Mouse (Mus musculus) kidney, embryonic 16.5 days (tissue): ENCODE data around the gene Bcas3. TPM values are rescaled to one million over a fixed set of nuclear protein-coding genes. Genes with fewer than 3 reads are reported as not detected.
A peak's percentile ranks its signal among the peaks of the same experiment; 100 is the strongest.

ENCODE experiments used
- ATAC-seq: fragments of 200-750 bp; cut with Nextera tagmentation; 2 replicates; pipeline ENCODE4 v1.8.0; 2017; ENCODE audit warnings: moderate TSS enrichment; ENCODE audit not compliant: low FRiP score, low TSS enrichment
- H3K27ac ChIP-seq: fragments of 300-500 bp; sonication (generic); 2 replicates; pipeline ENCODE4 v1.5.1; 2014; ENCODE audit warnings: low read length
- H3K27me3 ChIP-seq: fragments of 300-500 bp; sonication (generic); 2 replicates; pipeline ENCODE4 v1.6.1; 2014; ENCODE audit warnings: low read length, control low read depth, mixed read lengths; ENCODE audit not compliant: insufficient read depth
- H3K36me3 ChIP-seq: fragments of 300-500 bp; sonication (generic); 2 replicates; pipeline ENCODE4 v1.6.1; 2014; ENCODE audit warnings: low read length, control low read depth, mixed read lengths; ENCODE audit not compliant: insufficient read depth
- H3K4me1 ChIP-seq: fragments of 300-500 bp; sonication (generic); 2 replicates; pipeline ENCODE4 v1.6.1; 2014; ENCODE audit warnings: low read length, control low read depth, mixed read lengths; ENCODE audit not compliant: insufficient read depth
- H3K4me2 ChIP-seq: fragments of 300-500 bp; sonication (generic); replicated peaks from 2 replicates; pipeline ENCODE4 v1.6.1; 2014; ENCODE audit warnings: low read depth, low read length
- H3K4me3 ChIP-seq: fragments of 300-500 bp; sonication (generic); 2 replicates; pipeline ENCODE4 v1.5.1; 2014; ENCODE audit warnings: mild to moderate bottlenecking, low read length
- H3K9ac ChIP-seq: fragments of 300-500 bp; sonication (generic); replicated peaks from 2 replicates; pipeline ENCODE4 v1.6.1; 2014; ENCODE audit warnings: low read length
- H3K9me3 ChIP-seq: fragments of 300-500 bp; sonication (generic); 2 replicates; pipeline ENCODE4 v1.6.1; 2016; ENCODE audit warnings: low read length, control low read depth
- WGBS: fragments of 180-500 bp; shearing (Covaris S2); extraction: QIAGEN DNeasy Blood & Tissue Kit; methylation state at CpG from one replicate; pipeline ENCODE4 v1.1.7; 2014; 5-methylcytosine and 5-hydroxymethylcytosine counted together
- polyA plus RNA-seq: library from polyadenylated mRNA; unstranded; fragments of >200 nt; fragmentation: Nextera tagmentation; extraction: Ambion mirVana; gene quantifications from 2 replicates; pipeline ENCODE4 v1.2.1, GENCODE M21; 2015

Bcas3 gene
- polyA plus RNA-seq, 1 experiment from 2014 or later: 34.7 TPM

- H3K4me1 ChIP-seq: peaks cover 50% of the 10 kb centered on the region
- no peaks in the 10 kb centered on the region for H3K36me3 ChIP-seq
- no peak overlapping the region for H3K4me3 ChIP-seq
- 42% methylated on average over 7 of the region's 7 CpGs for WGBS
- 0 out of 2 replicates have a peak, but pooled peaks cover 2% of the 10 kb centered on the region for H3K27me3 ChIP-seq
- H3K4me2 ChIP-seq: no peak overlapping the region
- 0 out of 2 replicates have a peak, but pooled peaks have one; percentile 42 for ATAC-seq
- no peak overlapping the region for H3K27ac ChIP-seq
- no peaks in the 10 kb centered on the region for H3K9me3 ChIP-seq
- H3K9ac ChIP-seq: no peak overlapping the region
These were observed 262.5 kb downstream of the Bcas3 start for GRCm38 (mm10) chr11:85615421-85615820.

- 29% methylated on average over 2 of the region's 2 CpGs for WGBS
- no peak overlapping the region for H3K4me2 ChIP-seq
- H3K36me3 ChIP-seq: no peaks in the 10 kb centered on the region
- ATAC-seq: no peak
- H3K4me1 ChIP-seq: peaks cover 7% of the 10 kb centered on the region
- H3K4me3 ChIP-seq: no peak overlapping the region
- H3K27me3 ChIP-seq: no peaks in the 10 kb centered on the region
- no peak overlapping the region for H3K27ac ChIP-seq
- no peak overlapping the region for H3K9ac ChIP-seq
- no peaks in the 10 kb centered on the region for H3K9me3 ChIP-seq
These were observed 268.5 kb downstream of the Bcas3 start for GRCm38 (mm10) chr11:85621486-85621885.

GRCm38 (mm10) chr11:85621994-85622393, 269.0 kb downstream of the Bcas3 start:
- WGBS: 88% methylated on average over 8 of the region's 8 CpGs
- peaks cover 7% of the 10 kb centered on the region for H3K4me1 ChIP-seq
- H3K36me3 ChIP-seq: no peaks in the 10 kb centered on the region
- ATAC-seq: no peak
- no peak overlapping the region for H3K4me2 ChIP-seq
- H3K27ac ChIP-seq: no peak overlapping the region
- no peak overlapping the region for H3K9ac ChIP-seq
- no peaks in the 10 kb centered on the region for H3K9me3 ChIP-seq
- no peak overlapping the region for H3K4me3 ChIP-seq
- no peaks in the 10 kb centered on the region for H3K27me3 ChIP-seq

- 69% methylated on average over 5 of the region's 5 CpGs for WGBS
- Histone ChIP-seq H3K9me3 (no peaks in the 10 kb centered on the region), H3K4me1 (peaks cover 17% of the 10 kb centered on the region), H3K9ac (no peak overlapping the region), H3K36me3 (no peaks in the 10 kb centered on the region), H3K4me3 (no peak overlapping the region), H3K27me3 (no peaks in the 10 kb centered on the region), H3K4me2 (no peak overlapping the region), H3K27ac (no peak overlapping the region)
- ATAC-seq: no peak
These were observed 272.2 kb downstream of the Bcas3 start for GRCm38 (mm10) chr11:85625206-85625605.

DNA sequence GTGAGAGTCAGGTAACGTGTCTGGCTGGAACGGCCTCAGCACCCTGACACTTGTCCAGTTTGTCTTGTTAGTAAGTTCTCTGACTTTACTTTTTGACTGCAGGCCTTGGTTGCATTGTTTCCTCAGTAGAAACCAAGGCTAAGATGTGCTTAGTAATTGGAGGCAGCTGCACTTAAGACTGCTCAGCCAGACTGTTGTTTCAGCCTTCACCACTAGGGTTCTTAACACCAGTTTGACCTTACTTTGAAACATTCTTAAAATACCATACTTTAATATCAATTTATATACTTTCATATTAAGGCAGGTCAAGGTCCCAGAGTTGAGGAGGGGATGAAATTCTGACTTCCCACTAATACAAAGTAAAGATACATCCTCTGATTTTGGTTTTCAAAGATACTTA, 273.9 kb downstream of the Bcas3 start:
- Histone ChIP-seq H3K36me3 (no peaks in the 10 kb centered on the region), H3K4me3 (no peak overlapping the region), H3K27me3 (no peaks in the 10 kb centered on the region), H3K4me2 (no peak overlapping the region), H3K9ac (no peak overlapping the region), H3K9me3 (no peaks in the 10 kb centered on the region), H3K4me1 (peaks cover 28% of the 10 kb centered on the region), H3K27ac (no peak overlapping the region)
- 77% methylated on average over 2 of the region's 2 CpGs for WGBS
- no peak for ATAC-seq

DNA sequence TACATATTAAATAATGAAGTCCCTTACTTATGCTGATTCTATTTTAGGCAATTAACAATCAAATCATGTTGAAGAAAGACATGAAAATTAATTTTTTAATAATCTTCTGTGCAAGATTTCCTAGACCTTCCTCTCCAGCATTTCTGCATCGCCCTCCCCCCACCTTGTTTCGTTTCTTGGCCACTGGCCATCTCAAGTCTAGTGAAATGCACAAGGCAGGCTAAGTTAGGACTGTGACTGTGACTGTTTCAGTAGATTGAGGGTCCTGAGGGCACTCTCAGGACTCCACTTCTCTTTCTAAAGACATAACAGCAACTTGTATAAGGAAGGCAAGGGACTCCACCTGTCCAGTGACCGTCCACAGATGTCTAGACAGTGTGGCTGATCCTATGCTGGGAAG, 274.4 kb downstream of the Bcas3 start:
- H3K27me3 ChIP-seq: no peaks in the 10 kb centered on the region
- 62% methylated on average over 3 of the region's 3 CpGs for whole genome bisulfite sequencing
- H3K9me3 ChIP-seq: no peaks in the 10 kb centered on the region
- H3K27ac ChIP-seq: peak overlapping the region; percentile 50; the same call in 1 of the 2 replicates
- H3K36me3 ChIP-seq: no peaks in the 10 kb centered on the region
- no peak overlapping the region for H3K4me2 ChIP-seq
- H3K4me1 ChIP-seq: peaks cover 33% of the 10 kb centered on the region
- H3K4me3 ChIP-seq: no peak overlapping the region
- ATAC-seq: no peak
- H3K9ac ChIP-seq: no peak overlapping the region

GRCm38 (mm10) chr11:85628303-85629063, 275.5 kb downstream of the Bcas3 start:
- 34% methylated on average over 13 of the region's 13 CpGs for WGBS
- Histone ChIP-seq H3K27me3 (no peaks in the 10 kb centered on the region), H3K4me1 (peaks cover 44% of the 10 kb centered on the region), H3K9me3 (no peaks in the 10 kb centered on the region), H3K4me3 (no peak overlapping the region), H3K27ac (peak overlapping the region; percentile 27; the same call in 1 of the 2 replicates), H3K36me3 (no peaks in the 10 kb centered on the region), H3K4me2 (no peak overlapping the region), H3K9ac (no peak overlapping the region)
- ATAC-seq: peak; percentile 62

DNA sequence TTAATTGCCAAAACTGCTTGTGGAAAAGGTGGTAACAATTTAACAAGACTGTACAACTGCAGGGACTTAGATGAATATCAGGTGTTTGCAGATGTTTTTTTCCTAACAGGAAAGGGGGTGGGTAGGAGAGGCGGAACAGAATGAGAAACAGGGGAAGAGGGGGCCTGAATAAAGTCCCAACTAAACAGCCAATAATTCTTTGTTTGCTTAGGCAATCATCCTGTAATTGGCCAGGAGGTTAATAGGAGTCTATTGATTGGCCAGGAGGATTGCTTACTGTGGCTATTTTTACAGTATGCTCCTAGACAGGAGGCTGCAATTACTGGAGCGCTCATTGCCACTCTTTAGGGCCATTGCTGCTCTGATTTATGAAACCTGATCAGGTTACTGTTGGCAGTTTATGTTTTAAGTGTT, 279.6 kb downstream of the Bcas3 start:
- Histone ChIP-seq H3K4me2 (0 out of 2 replicates have a peak overlapping the region, but pooled peaks have one; percentile 18), H3K27me3 (no peaks in the 10 kb centered on the region), H3K27ac (peak overlapping the region; percentile 80), H3K36me3 (no peaks in the 10 kb centered on the region), H3K9ac (no peak overlapping the region), H3K4me3 (no peak overlapping the region), H3K9me3 (no peaks in the 10 kb centered on the region), H3K4me1 (peaks cover 42% of the 10 kb centered on the region)
- WGBS: 20% methylated on average over 2 of the region's 2 CpGs
- peak; percentile 73 for ATAC-seq

DNA sequence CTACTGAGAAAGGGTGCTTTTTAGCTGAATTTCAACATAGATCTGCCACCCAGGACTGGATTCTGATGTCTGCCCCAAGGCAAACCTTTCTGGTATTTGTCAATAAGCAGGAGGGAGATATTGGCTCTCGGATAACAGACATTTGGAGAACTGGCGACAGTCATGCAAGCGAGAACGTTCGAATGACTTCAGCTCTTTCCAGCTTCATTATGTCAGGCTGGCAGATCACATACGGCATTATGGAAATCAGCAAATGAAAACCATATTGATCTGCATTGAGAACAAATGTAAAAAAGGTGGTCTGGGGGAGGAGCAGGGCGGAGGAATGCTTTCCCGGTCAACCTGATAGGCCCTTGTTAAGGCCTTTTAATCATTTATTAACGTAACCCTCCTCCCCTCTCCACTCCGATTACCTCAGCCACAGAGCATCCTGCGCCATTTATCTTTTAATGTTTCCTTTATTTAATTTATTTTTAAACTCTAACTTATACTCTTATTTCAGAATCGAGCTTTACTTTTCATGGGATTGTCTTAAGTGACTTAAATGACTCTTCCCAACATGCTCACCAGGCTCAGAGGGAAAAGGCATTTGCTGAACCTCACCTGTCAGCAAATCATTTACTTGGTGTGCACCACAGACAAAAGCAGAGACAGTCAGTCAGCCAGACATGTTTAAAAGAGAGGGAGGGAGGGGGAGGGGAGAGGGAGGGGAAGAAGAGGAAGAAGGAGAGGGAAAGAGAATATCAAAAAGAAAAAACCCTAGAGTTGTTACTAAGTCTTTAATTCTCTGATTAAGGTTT, 285.9 kb downstream of the Bcas3 start:
- H3K9me3 ChIP-seq: no peaks in the 10 kb centered on the region
- 56% methylated on average over 12 of the region's 12 CpGs for WGBS
- peaks cover 37% of the 10 kb centered on the region for H3K4me1 ChIP-seq
- H3K4me2 ChIP-seq: no peak overlapping the region; the same call in 1 of the 2 replicates
- no peak overlapping the region for H3K27ac ChIP-seq
- H3K9ac ChIP-seq: no peak overlapping the region
- ATAC-seq: no peak
- H3K36me3 ChIP-seq: no peaks in the 10 kb centered on the region
- no peak overlapping the region for H3K4me3 ChIP-seq
- H3K27me3 ChIP-seq: peaks cover 3% of the 10 kb centered on the region
